Mouse (Mus musculus) liver, postnatal 0 days (tissue): Measurements from ENCODE around the gene Bcl9.

ENCODE experiments used
- CTCF ChIP-seq: sonication (generic); IDR thresholded peaks from 2 replicates; pipeline ENCODE4 v1.5.1; 2016; ENCODE audit warnings: antibody characterized with exemption, low read depth
- EP300 ChIP-seq: IDR thresholded peaks from 2 replicates; pipeline ENCODE4 v1.6.1; 2016; ENCODE audit warnings: antibody characterized with exemption, low read depth, mild to moderate bottlenecking

GRCm38 (mm10) chr3:97215526-97215925, 82.2 kb downstream of the Bcl9 start:
- TF ChIP-seq CTCF (no peak), EP300 (no peak)
